In genomic region chr19:40511679-40512309, GRCm38 (mm10) we compare ENCODE assay signal across 8 mouse cellular contexts. TPM values are rescaled to one million over a fixed set of nuclear protein-coding genes. Genes with fewer than 3 reads are reported as not detected.
DNase-seq lines count a peak whose midpoint lies in the region; ATAC-seq lines count a peak whose summit lies in the region.

No protein-coding gene starts in this region.

- no peak for DNase-seq in neural tube, embryonic 11.5 days (ENCODE audit: low spot score)
- no peak for DNase-seq in neural tube, embryonic 10.5 days (ENCODE audit: extremely low spot score, low spot score)
- peak; percentile 46 to 62 for DNase-seq in cerebellum, postnatal 25 days
- DNase-seq in heart, postnatal 10 days: peak; percentile 61 to 78
- DNase-seq in layer of hippocampus, adult 18-20 months (ENCODE audit: low spot score in 2 of 2): no peak
- DNase-seq in adrenal gland, postnatal 10 days: no peak

- H3K4me3 ChIP-seq in neural tube, embryonic 11.5 days (ENCODE audit: low read depth, low read length): peak overlapping the region; percentile 67
- peak overlapping the region; percentile 95 for H3K4me3 ChIP-seq in lung, embryonic 15.5 days
- peak overlapping the region; percentile 83 for H3K4me3 ChIP-seq in stomach, embryonic 15.5 days (replicated peaks)

- no peak for ATAC-seq in neural tube, embryonic 11.5 days (ENCODE audit: insufficient read depth, low FRiP score, low TSS enrichment)
- no peak for ATAC-seq in lung, embryonic 15.5 days (ENCODE audit: borderline replicate concordance, extremely low read depth, low FRiP score, low TSS enrichment)
- ATAC-seq in stomach, embryonic 15.5 days (ENCODE audit: insufficient read depth, low FRiP score, low read depth): no peak

- peak overlapping the region; percentile 82 for H3K4me2 ChIP-seq in neural tube, embryonic 11.5 days (ENCODE audit: low read depth)
- peak overlapping the region; percentile 92 for H3K4me2 ChIP-seq in lung, embryonic 15.5 days
- peak overlapping the region; percentile 84 for H3K4me2 ChIP-seq in stomach, embryonic 15.5 days

- H3K27ac ChIP-seq in neural tube, embryonic 11.5 days (ENCODE audit: low read depth, low read length): no peak overlapping the region
- 0 out of 2 replicates have a peak overlapping the region, but pooled peaks have one; percentile 24 for H3K27ac ChIP-seq in lung, embryonic 15.5 days
- no peak overlapping the region for H3K27ac ChIP-seq in stomach, embryonic 15.5 days

- no peaks in the 10 kb centered on the region for H3K36me3 ChIP-seq in neural tube, embryonic 11.5 days (ENCODE audit: control insufficient read depth, insufficient read depth, low read length)
- H3K36me3 ChIP-seq in lung, embryonic 15.5 days: no peaks in the 10 kb centered on the region
- no peaks in the 10 kb centered on the region for H3K36me3 ChIP-seq in stomach, embryonic 15.5 days

- 17% methylated on average over 5 of the region's 5 CpGs for WGBS in neural tube, embryonic 11.5 days
- 11% methylated on average over 5 of the region's 5 CpGs for WGBS in lung, embryonic 15.5 days
- WGBS in stomach, embryonic 15.5 days: 31% methylated on average over 5 of the region's 5 CpGs

- intact Hi-C loops in heart, postnatal 10 days (cut with DNase I): loop anchor here (2.0 to 5.0 kb wide), 3 partner anchors 17 to 99 kb away; no protein-coding TSS in a partner anchor

- no peaks in the 10 kb centered on the region for H3K27me3 ChIP-seq in neural tube, embryonic 11.5 days (ENCODE audit: control insufficient read depth, insufficient read depth, low read length)
- H3K27me3 ChIP-seq in lung, embryonic 15.5 days: no peaks in the 10 kb centered on the region
- no peaks in the 10 kb centered on the region for H3K27me3 ChIP-seq in stomach, embryonic 15.5 days (replicated peaks)

- H3K9me3 ChIP-seq in neural tube, embryonic 11.5 days (ENCODE audit: control insufficient read depth, low read length): no peaks in the 10 kb centered on the region
- H3K9me3 ChIP-seq in lung, embryonic 15.5 days: no peaks in the 10 kb centered on the region
- no peaks in the 10 kb centered on the region for H3K9me3 ChIP-seq in stomach, embryonic 15.5 days

- peak overlapping the region; percentile 20 for H3K9ac ChIP-seq in neural tube, embryonic 11.5 days (ENCODE audit: low read length)
- 0 out of 2 replicates have a peak overlapping the region, but pooled peaks have one; percentile 86 for H3K9ac ChIP-seq in lung, embryonic 15.5 days
- H3K9ac ChIP-seq in stomach, embryonic 15.5 days: no peak overlapping the region

- 0 out of 2 replicates have a peak, but pooled peaks cover 5% of the 10 kb centered on the region for H3K4me1 ChIP-seq in neural tube, embryonic 11.5 days (ENCODE audit: control insufficient read depth, insufficient read depth, low read length)
- H3K4me1 ChIP-seq in lung, embryonic 15.5 days: peaks cover 33% of the 10 kb centered on the region
- H3K4me1 ChIP-seq in stomach, embryonic 15.5 days: peaks cover 11% of the 10 kb centered on the region

RNA-seq across cellular contexts. Expression of gene Sorbs1, which starts 1.8 kb away (rescaled TPM):
- polyA plus RNA-seq in neural tube, embryonic 11.5 days (2014; fragmentation: Nextera tagmentation; extraction: Ambion mirVana): 87.8 and 91.2 TPM in 2 replicates
- 100 to 1,000 TPM; 355 to 547 TPM for total RNA-seq in heart, postnatal 10 days (2021)
- polyA plus RNA-seq in lung, embryonic 15.5 days (2015; fragmentation: Nextera tagmentation; extraction: Ambion mirVana): 44.8 and 45.6 TPM in 2 replicates
- polyA plus RNA-seq in stomach, embryonic 15.5 days (2015; fragmentation: Nextera tagmentation; extraction: Ambion mirVana): 78.2 and 81.0 TPM in 2 replicates
- total RNA-seq in layer of hippocampus, adult 18-20 months (2021): 100 to 1,000 TPM; 195 to 206 TPM
- 100 to 1,000 TPM; 172 to 181 TPM for total RNA-seq in adrenal gland, postnatal 10 days (2021)

Comparison
In these comparisons a context has a peak if more than half of its experiments do, and no peak if none do; other contexts are left out.
1. DNase-seq: peak in cerebellum, postnatal 25 days (2 of 2) and heart, postnatal 10 days (2 of 2); none in neural tube, embryonic 11.5 days (single experiment), neural tube, embryonic 10.5 days (single experiment), layer of hippocampus, adult 18-20 months (0 of 2) and adrenal gland, postnatal 10 days (single experiment).
2. Peak in every context shown above with its lines, with median percentiles within 50 percentile points of each other: H3K4me2 ChIP-seq and H3K4me3 ChIP-seq.